Mouse (Mus musculus): ENCODE measurements around the gene 1700025G04Rik. TPM values are rescaled to one million over a fixed set of nuclear protein-coding genes. Genes with fewer than 3 reads are reported as not detected.
A peak's percentile ranks its signal among the peaks of the same experiment; 100 is the strongest.

Gene 1700025G04Rik
- total RNA-seq, 2 experiments from 2014 or later: 62.2 to 70.4 TPM

- no peak for DNase-seq (ENCODE audit: low spot score in 2 of 2)
Measured at GRCm38 (mm10) chr1:151918806-151919357, 171.0 kb downstream of the 1700025G04Rik start.

- DNase-seq (ENCODE audit: low spot score in 2 of 2): no peak
Measured at GRCm38 (mm10) chr1:151917736-151918135, 172.2 kb downstream of the 1700025G04Rik start.

GRCm38 (mm10) chr1:151914494-151914893, 175.4 kb downstream of the 1700025G04Rik start:
- no peak for DNase-seq (ENCODE audit: low spot score in 2 of 2)

- DNase-seq (ENCODE audit: low spot score in 2 of 2): no peak
Measured at GRCm38 (mm10) chr1:151907014-151907413, 182.9 kb downstream of the 1700025G04Rik start.

- no peak for DNase-seq (ENCODE audit: low spot score in 2 of 2)
Measured at GRCm38 (mm10) chr1:151900706-151901360, 189.1 kb downstream of the 1700025G04Rik start.

- DNase-seq (ENCODE audit: low spot score in 2 of 2): no peak
Measured at GRCm38 (mm10) chr1:151899964-151900363, 190.0 kb downstream of the 1700025G04Rik start.

GRCm38 (mm10) chr1:151895406-151895805, 194.5 kb downstream of the 1700025G04Rik start:
- DNase-seq (ENCODE audit: low spot score in 2 of 2): no peak

GRCm38 (mm10) chr1:151893976-151894375, 195.9 kb downstream of the 1700025G04Rik start:
- no peak for DNase-seq (ENCODE audit: low spot score in 2 of 2)

GRCm38 (mm10) chr1:151892008-151892407, 197.9 kb downstream of the 1700025G04Rik start:
- no peak for DNase-seq (ENCODE audit: low spot score in 2 of 2)

- DNase-seq (ENCODE audit: low spot score in 2 of 2): no peak
Measured at GRCm38 (mm10) chr1:151891194-151891593, 198.7 kb downstream of the 1700025G04Rik start.

- peak in 1 of 2 experiments; percentile 30 for DNase-seq (ENCODE audit: low spot score in 2 of 2)
Measured at GRCm38 (mm10) chr1:151890041-151890621, 199.8 kb downstream of the 1700025G04Rik start.

- no peak for DNase-seq (ENCODE audit: low spot score in 2 of 2)
Measured at GRCm38 (mm10) chr1:151887631-151888030, 202.3 kb downstream of the 1700025G04Rik start.

GRCm38 (mm10) chr1:151887126-151887525, 202.8 kb downstream of the 1700025G04Rik start:
- DNase-seq (ENCODE audit: low spot score in 2 of 2): no peak

GRCm38 (mm10) chr1:151886171-151886570, 203.8 kb downstream of the 1700025G04Rik start:
- no peak for DNase-seq (ENCODE audit: low spot score in 2 of 2)

- no peak for DNase-seq (ENCODE audit: low spot score in 2 of 2)
Measured at GRCm38 (mm10) chr1:151881253-151881652, 208.7 kb downstream of the 1700025G04Rik start.

GRCm38 (mm10) chr1:151880731-151881130, 209.2 kb downstream of the 1700025G04Rik start:
- DNase-seq (ENCODE audit: low spot score in 2 of 2): no peak

GRCm38 (mm10) chr1:151879966-151880365, 210.0 kb downstream of the 1700025G04Rik start:
- no peak for DNase-seq (ENCODE audit: low spot score in 2 of 2)

- no peak for DNase-seq (ENCODE audit: low spot score in 2 of 2)
Measured at GRCm38 (mm10) chr1:151879308-151879850, 210.5 kb downstream of the 1700025G04Rik start.

- DNase-seq (ENCODE audit: low spot score in 2 of 2): no peak
Measured at GRCm38 (mm10) chr1:151878411-151878810, 211.5 kb downstream of the 1700025G04Rik start.

- DNase-seq (ENCODE audit: low spot score in 2 of 2): no peak
Measured at GRCm38 (mm10) chr1:151872971-151873370, 217.0 kb downstream of the 1700025G04Rik start.

GRCm38 (mm10) chr1:151864326-151864725, 225.6 kb downstream of the 1700025G04Rik start:
- no peak for DNase-seq (ENCODE audit: low spot score in 2 of 2)

- no peak for DNase-seq (ENCODE audit: low spot score in 2 of 2)
Measured at GRCm38 (mm10) chr1:151863797-151864147, 226.2 kb downstream of the 1700025G04Rik start.
